Mouse (Mus musculus): ENCODE data around the gene Mybph.
"Not testable (repeated sequence)": the region's sequence is repeated elsewhere in the genome, so short reads cannot be mapped to it uniquely, and the experiment has no call there.

Gene Mybph

GRCm38 (mm10) chr1:134232778-134233531 lies 39.7 kb downstream of the Mybph start:
- DNase-seq (ENCODE audit: low spot score in 2 of 2) = peak; percentile 53 to 75

GRCm38 (mm10) chr1:134233681-134234454 lies 40.6 kb downstream of the Mybph start:
- DNase-seq (ENCODE audit: low spot score in 2 of 2) = peak in 1 of 2 experiments; percentile 32

- peak; percentile 63 to 79 for DNase-seq (ENCODE audit: low spot score in 2 of 2)
Observed at GRCm38 (mm10) chr1:134234455-134235390, 41.5 kb downstream of the Mybph start.

DNA sequence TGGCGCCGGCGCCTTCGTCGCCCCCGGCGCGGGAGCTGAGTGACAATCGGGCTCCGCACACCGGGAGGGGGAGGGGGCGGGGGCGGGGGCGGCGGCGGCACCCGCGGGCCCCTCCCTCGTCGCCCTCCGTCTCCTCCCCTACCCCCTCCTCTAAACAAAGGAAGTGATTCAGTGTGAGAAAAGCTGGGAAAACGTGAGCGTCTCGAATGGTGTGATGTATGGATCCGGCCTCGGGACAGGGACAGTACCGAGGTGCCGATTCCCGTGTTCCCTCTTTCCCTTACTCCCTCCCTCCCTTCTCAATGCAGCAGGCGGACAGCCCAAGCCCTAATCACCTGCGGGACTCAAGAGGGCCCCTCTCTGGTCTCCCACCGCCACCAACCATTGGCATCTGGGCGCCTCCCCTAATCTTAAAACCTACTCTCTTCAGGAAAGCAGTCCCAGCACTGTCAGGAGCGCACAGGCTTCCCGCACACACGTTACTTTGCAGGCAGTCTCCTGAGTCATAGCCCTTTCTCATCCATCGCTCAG lies 42.2 kb downstream of the Mybph start, which contains the start of gene Adora1:
Adora1 (minus strand) TSS at position 41 of the 531 bp plus-strand sequence.
- peak in 1 of 2 experiments; percentile 58 for DNase-seq (ENCODE audit: low spot score in 2 of 2)

GRCm38 (mm10) chr1:134236142-134236541 lies 42.9 kb downstream of the Mybph start:
- DNase-seq (ENCODE audit: low spot score in 2 of 2) = no peak

DNA sequence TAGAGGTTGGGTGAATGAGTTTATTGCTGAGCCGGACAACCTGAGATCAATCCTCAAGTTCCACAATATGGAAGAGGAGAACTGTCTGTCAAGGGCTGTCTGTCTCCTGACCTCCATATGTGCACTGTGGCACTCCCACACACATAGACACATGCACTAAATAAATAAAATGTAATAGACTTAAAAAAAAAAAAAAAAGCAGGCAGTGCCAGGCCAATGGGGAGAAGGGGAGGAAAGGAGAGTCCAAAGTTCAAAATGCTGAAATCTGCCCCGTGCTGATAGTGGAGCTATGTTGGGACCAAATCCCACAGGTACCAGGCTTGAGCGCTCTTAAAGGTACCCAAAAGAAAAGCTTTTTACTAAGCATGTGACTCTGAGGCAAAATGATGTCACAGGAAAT lies 44.2 kb downstream of the Mybph start:
- no peak for DNase-seq (ENCODE audit: low spot score in 2 of 2)

DNA sequence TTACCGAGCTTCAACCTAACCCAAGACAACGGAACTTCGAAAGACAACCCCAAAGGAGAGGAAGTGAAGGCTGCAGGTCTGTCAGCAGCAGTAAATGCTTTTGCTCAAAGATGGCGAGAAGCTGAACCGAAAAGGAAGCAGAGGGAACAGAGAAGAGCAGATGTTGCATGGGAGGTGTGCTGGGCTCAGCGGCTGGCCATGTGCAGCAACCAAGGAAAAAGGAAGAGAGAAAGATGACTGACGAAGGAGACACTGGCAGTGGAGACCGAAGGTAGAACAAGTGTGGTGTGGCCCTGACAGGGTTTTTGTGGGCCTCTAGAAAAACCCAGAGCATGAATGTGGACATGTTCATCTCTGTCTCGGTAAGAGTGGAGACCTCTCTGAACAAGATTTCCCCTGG lies 47.5 kb downstream of the Mybph start:
- DNase-seq (ENCODE audit: low spot score in 2 of 2) = no peak

DNA sequence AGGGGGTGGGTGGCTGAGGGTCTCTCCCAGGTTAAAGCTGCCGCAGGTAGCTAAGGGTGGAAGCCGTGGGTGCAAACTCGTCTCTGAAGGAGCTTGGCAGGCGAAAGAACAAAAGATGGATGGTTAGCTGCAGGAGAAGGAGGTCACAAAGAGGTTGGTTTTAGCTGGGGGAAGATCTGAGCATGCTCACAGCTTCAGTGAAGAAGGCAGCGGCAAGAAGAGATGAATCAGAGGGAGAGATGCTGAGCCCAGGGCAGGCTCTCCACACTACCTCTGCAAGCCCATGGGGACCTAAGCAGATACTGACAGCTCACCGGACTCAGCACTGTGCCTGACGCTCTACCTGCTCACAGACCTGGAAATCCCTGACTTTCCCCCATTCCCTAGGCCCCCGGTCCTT lies 48.0 kb downstream of the Mybph start:
- DNase-seq (ENCODE audit: low spot score in 2 of 2) = no peak

GRCm38 (mm10) chr1:134242286-134242685 lies 49.0 kb downstream of the Mybph start:
- DNase-seq (ENCODE audit: low spot score in 2 of 2) = no peak

DNA sequence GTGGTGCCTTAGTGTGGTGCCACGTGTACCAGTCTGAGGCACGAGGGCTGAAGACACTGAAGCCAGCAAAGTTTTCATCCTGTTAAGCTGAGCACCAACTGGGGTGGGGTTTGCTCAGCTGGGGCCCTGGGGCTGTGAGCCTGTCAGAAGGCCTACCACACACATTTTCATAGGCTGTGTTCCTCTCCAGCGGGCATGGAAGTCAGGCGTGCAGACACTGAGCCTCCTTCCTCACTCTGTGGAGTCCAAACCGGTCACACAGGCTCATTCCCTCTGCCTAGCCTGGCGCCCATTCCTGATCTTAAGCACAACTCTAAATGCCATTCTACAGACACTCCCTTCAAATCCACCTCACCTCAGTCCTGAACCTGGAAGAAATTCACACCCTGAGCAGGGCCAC lies 50.3 kb downstream of the Mybph start:
- DNase-seq (ENCODE audit: low spot score in 2 of 2) = no peak

DNA sequence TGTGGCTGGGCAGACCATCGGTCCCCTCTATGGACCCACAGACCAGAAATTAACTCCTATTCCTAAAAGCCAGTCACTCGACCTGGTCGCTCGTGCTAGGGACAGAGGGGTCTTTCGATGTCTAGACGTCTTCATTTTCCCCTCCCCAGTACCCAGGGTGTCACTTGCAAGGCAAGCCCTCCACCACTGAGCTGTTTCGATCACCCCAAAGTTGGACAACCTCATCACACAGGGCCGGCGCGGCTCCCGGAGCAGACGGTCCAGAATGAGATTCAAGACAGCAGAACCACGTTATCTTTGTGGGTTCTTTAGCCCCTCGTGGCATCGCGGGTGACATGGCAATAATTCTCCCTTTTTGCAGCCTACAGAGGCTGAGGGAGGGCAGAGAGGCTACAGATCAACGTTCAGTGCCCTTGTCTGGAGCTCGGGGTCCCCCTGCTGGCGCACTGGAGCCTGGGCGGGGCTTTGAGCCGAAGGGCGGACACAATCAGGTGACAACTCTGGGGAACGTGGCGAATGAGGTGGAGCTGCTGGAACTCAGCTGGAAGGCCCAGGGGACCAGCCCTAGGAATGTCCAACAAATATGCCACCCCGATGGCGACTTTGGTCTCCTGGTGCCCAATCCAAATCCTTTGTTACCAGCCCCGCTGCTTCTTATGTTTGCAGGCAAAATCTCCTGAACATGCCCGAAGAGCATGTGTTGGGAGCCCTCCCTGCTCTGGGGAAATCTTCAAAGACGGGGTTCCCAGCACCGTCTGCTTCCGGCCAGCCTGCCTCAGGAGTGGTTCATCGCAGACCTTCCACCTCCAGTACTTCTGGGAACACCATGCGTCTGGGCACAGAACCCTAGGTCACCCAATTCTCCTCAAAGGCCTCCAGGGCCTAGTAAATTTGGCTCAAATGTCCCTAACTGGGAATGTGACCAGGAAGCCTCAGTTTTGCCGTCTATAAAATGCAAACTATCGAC lies 51.0 kb downstream of the Mybph start:
- peak; percentile 93 for DNase-seq (ENCODE audit: low spot score in 2 of 2)

DNA sequence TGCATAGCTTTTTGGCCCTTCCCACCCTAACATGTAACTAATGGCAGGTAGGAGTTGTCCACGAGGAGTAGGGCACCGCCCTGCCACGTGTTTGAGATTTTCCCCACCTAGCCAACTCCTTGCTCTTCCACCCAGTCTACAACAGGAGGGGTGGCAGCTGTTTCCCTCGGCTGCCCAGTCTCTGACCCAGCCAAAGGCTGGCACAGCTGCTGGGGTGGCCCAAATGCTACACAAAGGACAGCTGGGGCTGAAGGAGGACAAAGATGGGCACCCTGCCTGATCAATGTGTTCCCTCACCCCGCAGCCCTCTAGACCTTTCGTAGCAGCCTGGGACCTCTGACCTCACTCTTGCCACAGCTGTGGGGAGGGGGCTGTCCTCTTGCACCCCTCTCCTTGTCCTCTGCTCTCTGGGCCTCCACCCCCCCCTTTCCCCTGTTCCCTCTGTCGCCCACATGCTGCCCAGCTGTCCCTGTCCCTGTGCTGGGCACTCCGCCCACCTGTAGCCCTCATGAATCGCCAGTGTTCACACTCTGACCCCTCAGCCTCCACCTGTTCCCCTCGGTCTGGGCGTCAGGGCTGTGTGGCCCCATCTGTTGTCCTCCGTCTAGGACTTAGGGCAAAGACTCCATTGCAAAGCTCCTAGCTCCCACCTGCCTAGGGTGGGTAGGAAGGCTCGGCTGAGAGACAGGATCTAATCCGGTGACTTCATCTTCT lies 51.9 kb downstream of the Mybph start:
- no peak for DNase-seq (ENCODE audit: low spot score in 2 of 2)

- no peak for DNase-seq (ENCODE audit: low spot score in 2 of 2)
Observed at GRCm38 (mm10) chr1:134246590-134246989, 53.3 kb downstream of the Mybph start.

GRCm38 (mm10) chr1:134249681-134250080 lies 56.4 kb downstream of the Mybph start:
- not testable (repeated sequence) for DNase-seq (ENCODE audit: low spot score in 2 of 2)

Data from right cerebral cortex, adult 2 months (tissue).